Mouse (Mus musculus): ENCODE data around the gene Olfr523.

DNA sequence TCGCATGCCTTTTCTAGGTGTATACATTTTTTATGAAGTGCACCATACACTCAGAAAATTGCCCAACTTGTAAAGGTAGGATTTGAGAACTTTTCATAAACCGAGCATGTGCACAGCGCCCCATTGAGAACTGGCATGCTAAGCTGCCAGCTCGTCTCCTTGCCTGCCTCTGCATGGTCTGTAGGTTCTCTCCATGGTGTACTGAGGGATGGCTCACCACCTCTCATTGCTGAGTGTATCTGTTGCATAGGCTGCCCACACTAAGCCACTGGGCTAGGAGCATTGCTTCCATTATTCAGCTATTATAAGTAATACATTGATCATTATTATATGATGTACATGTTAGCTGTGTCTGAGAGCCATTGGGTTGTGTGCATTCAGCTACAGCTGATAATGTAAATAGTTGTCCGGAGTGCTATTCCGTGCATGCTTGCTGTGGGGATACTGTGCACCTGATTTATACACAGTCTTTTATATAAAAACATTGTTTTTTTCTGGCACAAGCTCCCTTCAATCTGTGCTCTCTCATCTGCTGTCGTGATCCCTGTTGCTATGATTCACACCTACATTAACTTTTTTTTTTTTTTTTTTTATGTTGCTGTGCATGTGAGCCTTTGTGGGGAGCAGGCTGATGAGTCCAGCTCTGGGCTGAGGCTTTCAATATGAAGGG lies 14.8 kb downstream of the Olfr523 start:
- TF ChIP-seq CTCF (IDR thresholded peaks at IDR 0.05; ENCODE audit: low read depth) (no peak), EP300 (optimal IDR thresholded peaks at IDR 0.05) (no peak)
